Mouse (Mus musculus) midbrain, postnatal 0 days (tissue): ENCODE measurements around the gene Rprd2. TPM values are rescaled to one million over a fixed set of nuclear protein-coding genes. Genes with fewer than 3 reads are reported as not detected.
A peak's percentile ranks its signal among the peaks of the same experiment; 100 is the strongest.

Source experiments
- ATAC-seq: fragments of 200-750 bp; cut with Nextera tagmentation; 2 replicates; pipeline ENCODE4 v1.8.0; 2017; ENCODE audit warnings: moderate number of reproducible peaks, mild to moderate bottlenecking, moderate TSS enrichment, moderate library complexity; ENCODE audit not compliant: low FRiP score
- DNase-seq: peaks from one replicate; pipeline ENCODE4 v3.0.0-alpha.2; 2015; ENCODE audit warnings: low spot score
- H3K27ac ChIP-seq: fragments of 300-500 bp; sonication (generic); 2 replicates; pipeline ENCODE4 v1.5.1; 2014; ENCODE audit warnings: low read depth, mild to moderate bottlenecking, low read length, mixed read lengths
- H3K27me3 ChIP-seq: fragments of 300-500 bp; sonication (generic); 2 replicates; pipeline ENCODE4 v1.6.1; 2014; ENCODE audit warnings: low read length, control low read depth, mixed read lengths; ENCODE audit not compliant: insufficient read depth
- H3K36me3 ChIP-seq: fragments of 300-500 bp; sonication (generic); 2 replicates; pipeline ENCODE4 v1.6.1; 2014; ENCODE audit warnings: low read length, control low read depth, mixed read lengths; ENCODE audit not compliant: insufficient read depth
- H3K4me1 ChIP-seq: fragments of 300-500 bp; sonication (generic); 2 replicates; pipeline ENCODE4 v1.6.1; 2014; ENCODE audit warnings: mild to moderate bottlenecking, control low read depth, antibody characterized with exemption, low read length, mixed read lengths; ENCODE audit not compliant: insufficient read depth
- H3K4me2 ChIP-seq: fragments of 300-500 bp; sonication (generic); 2 replicates; pipeline ENCODE4 v1.6.1; 2014; ENCODE audit warnings: low read depth, mild to moderate bottlenecking, low read length, mixed read lengths; ENCODE audit not compliant: poor library complexity, severe bottlenecking
- H3K4me3 ChIP-seq: fragments of 300-500 bp; sonication (generic); 2 replicates; pipeline ENCODE4 v1.5.1; 2014; ENCODE audit warnings: low read depth, mild to moderate bottlenecking, low read length, moderate library complexity
- H3K9ac ChIP-seq: fragments of 300-500 bp; sonication (generic); replicated peaks from 2 replicates; pipeline ENCODE4 v1.6.1; 2014; ENCODE audit warnings: mild to moderate bottlenecking, low read length, moderate library complexity, mixed read lengths; ENCODE audit not compliant: poor library complexity, severe bottlenecking
- H3K9me3 ChIP-seq: fragments of 300-500 bp; sonication (generic); 2 replicates; pipeline ENCODE4 v1.6.1; 2016; ENCODE audit warnings: low read length, control low read depth
- CTCF ChIP-seq: IDR thresholded peaks from 2 replicates; pipeline ENCODE4 v1.5.1; 2016; ENCODE audit warnings: antibody characterized with exemption, mild to moderate bottlenecking
- WGBS: fragments of 180-500 bp; shearing (Covaris S2); extraction: QIAGEN DNeasy Blood & Tissue Kit; methylation state at CpG from one replicate; pipeline ENCODE4 v1.1.7; 2014; 5-methylcytosine and 5-hydroxymethylcytosine counted together
- polyA plus RNA-seq: library from polyadenylated mRNA; unstranded; fragments of >200 nt; fragmentation: Nextera tagmentation; extraction: Ambion mirVana; gene quantifications from 2 replicates; pipeline ENCODE4 v1.2.1, GENCODE M21; 2015
- total RNA-seq: library from RNA; depleted of rRNA; stranded (reverse); fragments of >200 nt; gene quantifications from 2 replicates; pipeline ENCODE4 v1.2.3, GENCODE M21; 2014

The Rprd2 gene
- total and polyA plus RNA-seq, 2 experiments from 2014 or later = 23.6 to 28.8 TPM

DNA sequence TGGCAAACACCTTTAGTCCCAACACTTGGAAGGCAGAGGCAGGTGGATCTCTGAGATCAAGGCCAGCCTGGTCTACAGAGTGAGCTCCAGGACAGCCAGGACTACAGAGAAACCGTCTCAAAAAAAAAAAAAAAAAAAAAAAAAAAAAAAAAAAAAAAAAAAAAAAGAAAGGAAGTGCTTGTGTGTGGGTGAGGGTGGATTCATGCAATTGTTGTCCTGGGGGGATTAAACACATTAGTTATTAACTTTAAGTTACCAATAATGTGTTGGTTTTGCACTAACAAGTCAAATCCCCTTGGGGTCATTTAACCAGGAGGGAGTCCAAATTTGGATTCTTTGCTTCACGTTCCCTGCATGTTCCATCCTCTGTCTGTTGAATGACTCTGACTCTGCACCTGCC lies 7.6 kb upstream of the Rprd2 start:
- peaks cover 14% of the 10 kb centered on the region for H3K36me3 ChIP-seq
- no peak overlapping the region for H3K4me2 ChIP-seq
- H3K4me3 ChIP-seq = no peak overlapping the region
- TF ChIP-seq CTCF = no peak
- H3K9me3 ChIP-seq = no peaks in the 10 kb centered on the region
- WGBS = 58% methylated on average over 2 of the region's 2 CpGs
- DNase-seq = no peak
- H3K27ac ChIP-seq = no peak overlapping the region
- no peak for ATAC-seq
- no peak overlapping the region for H3K9ac ChIP-seq
- H3K27me3 ChIP-seq = no peaks in the 10 kb centered on the region
- no peaks in the 10 kb centered on the region for H3K4me1 ChIP-seq

DNA sequence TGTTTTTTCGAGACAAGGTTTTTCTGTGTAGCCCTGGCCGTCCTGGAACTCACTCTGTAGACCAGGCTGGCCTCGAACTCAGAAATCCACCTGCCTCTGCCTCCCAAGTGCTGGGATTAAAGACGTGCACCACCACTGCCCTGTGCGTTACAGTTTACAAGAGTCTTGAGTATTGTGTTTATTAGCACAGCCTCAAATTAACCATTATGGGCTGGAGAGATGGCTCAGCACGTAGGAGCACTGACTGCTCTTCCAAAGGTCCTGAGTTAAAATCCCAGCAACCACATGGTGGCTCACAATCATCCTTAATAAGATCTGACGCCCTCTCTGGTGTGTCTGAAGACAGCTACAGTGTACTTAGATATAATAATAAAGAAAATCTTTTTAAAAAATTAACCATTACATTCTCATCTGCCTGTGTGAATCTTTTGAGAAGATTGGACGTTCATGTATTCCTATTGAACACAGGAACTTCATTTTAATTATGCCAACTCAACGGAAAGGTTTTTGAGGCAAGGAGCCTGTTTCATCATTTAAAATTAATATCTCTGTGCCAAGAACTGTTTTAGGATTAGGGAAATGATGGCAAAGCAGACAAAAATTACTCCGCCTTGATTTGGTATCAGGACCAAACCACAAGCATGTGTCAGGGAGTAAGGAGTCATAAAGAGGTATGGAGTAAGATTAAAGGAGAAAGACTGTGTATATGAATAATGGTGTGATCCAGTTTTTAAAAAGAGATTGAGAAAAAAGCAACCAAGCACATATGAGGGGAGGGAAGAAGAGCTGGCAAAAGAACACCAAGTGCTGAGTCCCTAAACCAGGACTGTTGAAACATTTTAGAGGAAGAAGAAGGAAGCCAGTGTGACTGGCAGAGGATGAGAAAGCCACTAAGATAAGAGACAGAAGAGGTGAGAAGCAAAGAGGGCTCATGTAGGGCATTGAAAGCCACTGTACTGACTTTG lies 1.7 kb upstream of the Rprd2 start:
- Histone ChIP-seq H3K27me3 (no peaks in the 10 kb centered on the region), H3K36me3 (no peaks in the 10 kb centered on the region), H3K4me3 (peak overlapping the region; percentile 76), H3K27ac (peak overlapping the region; percentile 97), H3K4me2 (peak overlapping the region; percentile 54), H3K9me3 (no peaks in the 10 kb centered on the region), H3K9ac (peak overlapping the region; percentile 64), H3K4me1 (peaks cover 8% of the 10 kb centered on the region; the same call in 1 of the 2 replicates)
- DNase-seq (peak; percentile 9), ATAC-seq (no peak)
- 27% methylated on average over 10 of the region's 10 CpGs for WGBS
- peak; percentile 43 for TF ChIP-seq CTCF

DNA sequence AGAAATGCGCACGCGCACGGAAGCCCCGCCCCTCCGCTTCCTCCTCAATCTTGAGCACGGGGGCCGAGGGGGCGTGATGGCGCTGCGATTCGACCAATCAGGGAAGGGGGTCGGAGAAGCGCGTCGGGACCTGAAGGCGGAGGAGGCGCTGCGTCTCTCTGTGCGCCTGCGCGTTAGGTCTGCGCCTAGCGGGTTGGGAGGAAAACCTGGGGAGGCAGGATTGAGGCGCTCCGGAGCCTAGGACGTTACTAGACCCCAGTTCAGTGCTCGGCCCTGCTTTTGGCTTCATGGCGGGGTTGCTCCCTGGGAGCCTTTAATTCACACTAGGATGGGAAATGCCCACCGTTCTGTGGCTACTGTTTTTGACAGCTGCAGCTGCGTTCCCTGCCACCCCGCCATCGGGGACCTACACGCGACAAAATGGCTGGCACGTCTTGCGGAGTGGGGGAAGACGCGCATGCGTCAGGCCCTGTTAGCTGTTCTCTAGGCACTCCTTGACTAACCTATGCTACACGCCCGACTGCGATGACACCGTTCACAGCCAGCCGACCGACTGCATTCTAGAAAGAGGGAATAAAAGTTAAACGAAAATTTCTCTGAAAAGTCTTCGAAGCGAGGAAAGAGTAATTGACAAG lies 805 bp upstream of the Rprd2 start:
- Histone ChIP-seq H3K4me2 (peak overlapping the region; percentile 54), H3K9me3 (no peaks in the 10 kb centered on the region), H3K36me3 (no peaks in the 10 kb centered on the region), H3K4me3 (peak overlapping the region; percentile 76), H3K9ac (peak overlapping the region; percentile 64), H3K27ac (peak overlapping the region; percentile 100), H3K27me3 (no peaks in the 10 kb centered on the region), H3K4me1 (peaks cover 9% of the 10 kb centered on the region; the same call in 1 of the 2 replicates)
- ATAC-seq (peak; percentile 96), DNase-seq (peak; percentile 100)
- WGBS = under 1% methylated on average over 49 of the region's 49 CpGs
- TF ChIP-seq CTCF = peak; percentile 27; the same call in 1 of the 2 replicates

DNA sequence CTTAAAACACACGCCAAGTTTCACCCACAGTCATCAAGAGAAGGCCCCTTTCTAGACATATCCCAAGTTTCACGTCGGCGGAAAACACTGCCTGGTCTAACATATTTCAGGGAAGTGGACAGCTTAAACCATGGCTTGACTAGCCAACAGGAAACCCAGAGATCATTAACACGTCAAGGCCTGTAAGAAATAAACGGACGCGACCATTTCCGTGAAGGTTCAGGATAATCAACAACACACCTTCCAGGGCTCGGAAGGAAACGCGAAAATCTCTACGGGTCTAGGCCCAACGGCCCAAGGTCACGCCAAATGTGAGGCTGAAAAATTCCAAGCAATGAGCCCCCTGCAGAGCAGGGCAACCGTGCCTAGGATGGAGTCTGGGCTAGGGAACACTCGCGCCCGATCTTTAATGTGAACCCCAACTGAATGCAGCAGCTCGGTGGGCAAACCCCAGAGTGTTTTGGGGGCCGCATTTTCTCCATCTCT lies 594 bp downstream of the Rprd2 start:
- H3K36me3 ChIP-seq = no peaks in the 10 kb centered on the region
- H3K4me3 ChIP-seq = peak overlapping the region; percentile 76
- H3K9me3 ChIP-seq = no peaks in the 10 kb centered on the region
- ATAC-seq (no peak), DNase-seq (peak; percentile 57)
- no peak for TF ChIP-seq CTCF
- H3K27me3 ChIP-seq = no peaks in the 10 kb centered on the region
- H3K27ac ChIP-seq = peak overlapping the region; percentile 100
- peak overlapping the region; percentile 57 for H3K4me2 ChIP-seq
- H3K4me1 ChIP-seq = peaks cover 9% of the 10 kb centered on the region; the same call in 1 of the 2 replicates
- H3K9ac ChIP-seq = peak overlapping the region; percentile 99
- WGBS = under 1% methylated on average over 21 of the region's 21 CpGs

GRCm38 (mm10) chr3:95816681-95817080 lies 2.0 kb downstream of the Rprd2 start:
- TF ChIP-seq CTCF = no peak
- DNase-seq (no peak), ATAC-seq (no peak)
- Histone ChIP-seq H3K4me3 (peak overlapping the region; percentile 76; the same call in 1 of the 2 replicates), H3K27me3 (no peaks in the 10 kb centered on the region), H3K4me2 (peak overlapping the region; percentile 23), H3K4me1 (peaks cover 9% of the 10 kb centered on the region; the same call in 1 of the 2 replicates), H3K27ac (no peak overlapping the region), H3K9ac (no peak overlapping the region), H3K9me3 (no peaks in the 10 kb centered on the region), H3K36me3 (no peaks in the 10 kb centered on the region)
- WGBS = 95% methylated on average over 3 of the region's 3 CpGs
